Mouse (Mus musculus) heart, adult 2 months (tissue): ENCODE measurements at regions not wholly inside any gene's neighbourhood (a gene's known extent, or its start where the extent isn't known, plus 50 kb on each side); places are given as distances from the start of the nearest gene placed in this dataset.

Experiments used
- DNase-seq, 2 experiments: peaks; one replicate each; pipeline ENCODE4 v3.0.0; 2021
- H3K27ac ChIP-seq: fragments of 200-600 bp; 2 replicates; pipeline ENCODE4 v1.8.1; 2022
- H3K27me3 ChIP-seq: fragments of 200-500 bp; 2 replicates; pipeline ENCODE4 v1.6.1; 2012; ENCODE audit warnings: mild to moderate bottlenecking, low read length, inconsistent platforms, mixed read lengths; ENCODE audit not compliant: control insufficient read depth, insufficient read depth
- H3K36me3 ChIP-seq: fragments of 200-500 bp; 2 replicates; pipeline ENCODE4 v1.6.1; 2012; ENCODE audit warnings: low read length, inconsistent platforms; ENCODE audit not compliant: control insufficient read depth, insufficient read depth
- H3K4me1 ChIP-seq: fragments of 200-500 bp; 2 replicates; pipeline ENCODE4 v1.6.1; 2011; ENCODE audit warnings: low read length; ENCODE audit not compliant: control insufficient read depth, insufficient read depth
- H3K4me3 ChIP-seq: fragments of 200-600 bp; 2 replicates; pipeline ENCODE4 v1.8.1; 2022
- H3K79me2 ChIP-seq: fragments of 200-500 bp; replicated peaks from 2 replicates; pipeline ENCODE4 v1.6.1; 2012; ENCODE audit warnings: mild to moderate bottlenecking, inconsistent platforms, low read length, moderate library complexity, mixed read lengths; ENCODE audit not compliant: control insufficient read depth, insufficient read depth
- H3K9ac ChIP-seq: fragments of 200-500 bp; 2 replicates; pipeline ENCODE4 v1.6.1; 2012; ENCODE audit warnings: low read depth, mild to moderate bottlenecking, control low read depth, inconsistent platforms, low read length, mixed read lengths
- CTCF ChIP-seq: fragments of 200-600 bp; IDR thresholded peaks from 2 replicates; pipeline ENCODE4 v1.8.1; 2022; ENCODE audit warnings: antibody characterized with exemption, mild to moderate bottlenecking, moderate library complexity
- EP300 ChIP-seq: fragments of 200-500 bp; IDR thresholded peaks from 2 replicates; pipeline ENCODE4 v1.6.1; 2011; ENCODE audit warnings: low read depth, low read length, control low read depth; ENCODE audit not compliant: insufficient read depth
- POLR2A ChIP-seq: fragments of 200-500 bp; IDR thresholded peaks from 2 replicates; pipeline ENCODE4 v1.6.1; 2011; ENCODE audit warnings: mild to moderate bottlenecking, low read depth, low read length, control low read depth; ENCODE audit not compliant: insufficient read depth
- WGBS: fragments of 180-500 bp; shearing (Covaris S2); methylation state at CpG from one replicate; pipeline ENCODE4 v1.1.7; 2018; 5-methylcytosine and 5-hydroxymethylcytosine counted together
- intact Hi-C: fragments of 180-260 bp; cut with DNase I; formaldehyde crosslinking; loops from one replicate; pipeline ENCODE4 v1.15.1; 2025

DNA sequence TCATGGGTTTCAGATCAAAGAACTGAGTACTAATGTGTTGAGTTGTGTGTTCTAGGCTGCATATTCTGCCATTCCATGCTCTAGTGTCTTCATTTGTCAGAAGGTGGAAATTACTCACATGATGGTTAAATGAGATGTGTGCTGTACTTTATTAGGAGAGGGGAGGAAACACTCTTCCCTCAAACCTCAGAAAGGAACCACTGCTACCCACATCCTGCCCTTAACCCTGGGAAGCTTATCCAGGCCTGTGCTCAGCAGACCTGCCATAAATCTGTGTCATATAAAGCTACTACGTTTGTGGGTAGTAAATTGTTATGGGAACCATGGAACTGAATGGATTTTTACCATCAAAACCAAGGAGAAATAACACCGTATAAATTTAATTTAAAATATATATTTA lies 166.7 kb upstream of the Bmp2 start:
- Histone ChIP-seq H3K4me1 (no peaks in the 10 kb centered on the region), H3K27me3 (no peaks in the 10 kb centered on the region), H3K9ac (no peak overlapping the region), H3K36me3 (no peaks in the 10 kb centered on the region), H3K27ac (no peak overlapping the region), H3K4me3 (no peak overlapping the region), H3K79me2 (no peaks in the 10 kb centered on the region)
- intact Hi-C loops = no loop called here
- WGBS = 78% methylated on average over 2 of the region's 2 CpGs
- TF ChIP-seq EP300 (no peak), CTCF (no peak), POLR2A (no peak)
- DNase-seq = no peak

DNA sequence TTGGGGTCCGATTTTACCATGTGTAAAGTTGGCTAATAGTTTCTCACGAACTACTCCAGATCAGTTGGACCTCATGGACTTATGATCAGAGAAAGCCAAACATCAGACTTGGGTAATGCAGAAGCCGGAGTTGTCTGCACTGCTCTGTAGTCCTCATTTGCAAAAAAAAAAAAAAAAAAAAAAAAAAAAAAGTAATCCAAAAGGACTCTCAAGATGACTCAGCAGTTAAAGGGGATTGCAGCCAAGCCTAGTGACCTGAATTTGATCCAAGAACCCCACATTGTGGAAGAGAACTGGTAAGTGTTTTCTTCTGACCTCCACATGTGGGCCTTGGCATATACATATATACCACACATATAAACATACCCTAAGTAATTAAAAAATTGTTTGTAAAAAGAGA lies 164.6 kb upstream of the Bmp2 start:
- no peak for DNase-seq
- H3K36me3 ChIP-seq = no peaks in the 10 kb centered on the region
- 84% methylated on average over 3 of the region's 3 CpGs for WGBS
- H3K27me3 ChIP-seq = no peaks in the 10 kb centered on the region
- no peaks in the 10 kb centered on the region for H3K79me2 ChIP-seq
- TF ChIP-seq EP300 (no peak), CTCF (no peak)
- no peak overlapping the region for H3K27ac ChIP-seq
- H3K9ac ChIP-seq = no peak overlapping the region
- H3K4me3 ChIP-seq = no peak overlapping the region
- H3K4me1 ChIP-seq = no peaks in the 10 kb centered on the region
- intact Hi-C loops = no loop called here

DNA sequence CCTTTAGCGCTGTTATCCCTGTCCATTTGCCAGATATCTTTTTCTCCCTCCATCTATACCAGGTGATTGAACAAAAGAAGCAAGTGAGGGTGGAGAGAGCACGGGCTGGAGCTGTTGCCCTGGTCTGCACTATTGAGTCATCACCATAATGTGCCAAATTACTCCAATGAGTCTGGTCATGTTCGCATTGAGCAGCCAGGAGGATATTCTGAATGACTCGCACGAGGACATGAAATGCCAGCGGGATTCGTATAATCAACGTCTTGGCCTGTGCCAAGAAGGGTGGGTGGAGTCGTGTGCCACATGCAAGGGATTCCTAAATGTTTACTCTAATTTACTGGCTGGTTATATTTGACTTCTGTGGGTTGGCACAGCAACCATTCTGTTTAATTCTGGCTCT lies 159.7 kb upstream of the Bmp2 start:
- Histone ChIP-seq H3K9ac (no peak overlapping the region), H3K27ac (no peak overlapping the region), H3K4me1 (no peaks in the 10 kb centered on the region), H3K79me2 (no peaks in the 10 kb centered on the region), H3K4me3 (no peak overlapping the region), H3K27me3 (no peaks in the 10 kb centered on the region), H3K36me3 (no peaks in the 10 kb centered on the region)
- no peak for TF ChIP-seq POLR2A
- no peak for TF ChIP-seq CTCF
- TF ChIP-seq EP300 = no peak
- DNase-seq = no peak
- intact Hi-C loops = no loop called here
- 66% methylated on average over 9 of the region's 9 CpGs for WGBS

DNA sequence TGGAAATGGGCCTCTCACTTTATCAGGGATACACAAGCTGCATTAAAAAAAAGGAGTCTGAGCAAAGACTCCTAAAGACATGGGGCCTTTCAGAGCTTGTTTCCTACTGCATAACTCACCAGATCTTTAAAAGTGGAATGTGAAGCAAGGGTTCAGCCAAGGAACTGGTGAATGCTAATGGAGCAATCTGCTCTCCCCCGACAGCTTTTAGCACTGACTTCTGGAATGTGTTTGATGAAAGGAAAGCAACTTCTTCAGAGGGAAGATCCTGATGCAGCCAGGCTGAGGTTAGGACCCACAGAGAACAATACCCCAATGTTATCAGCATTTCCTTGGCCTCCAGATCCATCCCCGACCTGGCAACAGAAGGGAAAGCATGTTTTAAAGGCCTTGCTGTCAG lies 154.4 kb upstream of the Bmp2 start:
- DNase-seq = no peak
- no peak overlapping the region for H3K27ac ChIP-seq
- no peaks in the 10 kb centered on the region for H3K79me2 ChIP-seq
- intact Hi-C loops = no loop called here
- H3K36me3 ChIP-seq = no peaks in the 10 kb centered on the region
- no peaks in the 10 kb centered on the region for H3K4me1 ChIP-seq
- no peaks in the 10 kb centered on the region for H3K27me3 ChIP-seq
- WGBS = 22% methylated on average over 2 of the region's 2 CpGs
- TF ChIP-seq EP300 = no peak
- TF ChIP-seq POLR2A = no peak
- no peak for TF ChIP-seq CTCF
- H3K4me3 ChIP-seq = no peak overlapping the region
- no peak overlapping the region for H3K9ac ChIP-seq

DNA sequence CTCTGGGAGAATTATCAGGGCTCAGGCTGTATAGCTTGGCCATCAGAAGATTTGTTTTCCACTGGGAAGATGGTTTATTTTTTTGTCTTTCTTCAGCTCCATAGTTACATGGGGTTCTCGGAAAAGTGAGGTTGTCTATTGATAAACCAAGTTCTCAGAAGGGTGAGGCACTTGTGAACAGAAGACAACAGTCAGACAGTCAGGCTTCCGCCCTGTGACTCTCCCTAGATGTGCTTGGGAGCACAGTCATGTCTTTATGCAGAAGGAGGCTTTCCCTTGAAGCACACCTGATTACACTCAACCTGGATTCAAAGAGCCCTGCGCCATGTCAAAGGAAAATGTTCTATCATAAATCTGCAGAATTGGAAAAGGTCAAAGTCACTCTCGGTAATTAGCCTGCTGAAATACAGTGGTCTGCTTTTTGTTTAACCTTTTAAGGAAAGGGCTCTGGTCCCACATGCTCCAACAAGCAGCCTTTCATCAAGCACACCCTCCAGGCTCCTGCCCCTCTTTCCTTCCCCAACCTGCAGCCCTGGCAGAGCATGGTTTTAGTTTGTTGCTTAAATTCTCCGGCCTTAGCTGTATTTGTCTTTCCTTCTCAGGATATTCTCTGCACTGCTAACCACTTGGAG lies 152.8 kb upstream of the Bmp2 start:
- Histone ChIP-seq H3K27ac (no peak overlapping the region), H3K36me3 (no peaks in the 10 kb centered on the region), H3K4me3 (no peak overlapping the region), H3K9ac (no peak overlapping the region), H3K27me3 (no peaks in the 10 kb centered on the region), H3K79me2 (no peaks in the 10 kb centered on the region), H3K4me1 (no peaks in the 10 kb centered on the region)
- intact Hi-C loops = no loop called here
- no peak for DNase-seq
- TF ChIP-seq CTCF (no peak), POLR2A (no peak), EP300 (no peak)
- WGBS = 79% methylated on average over 5 of the region's 5 CpGs

DNA sequence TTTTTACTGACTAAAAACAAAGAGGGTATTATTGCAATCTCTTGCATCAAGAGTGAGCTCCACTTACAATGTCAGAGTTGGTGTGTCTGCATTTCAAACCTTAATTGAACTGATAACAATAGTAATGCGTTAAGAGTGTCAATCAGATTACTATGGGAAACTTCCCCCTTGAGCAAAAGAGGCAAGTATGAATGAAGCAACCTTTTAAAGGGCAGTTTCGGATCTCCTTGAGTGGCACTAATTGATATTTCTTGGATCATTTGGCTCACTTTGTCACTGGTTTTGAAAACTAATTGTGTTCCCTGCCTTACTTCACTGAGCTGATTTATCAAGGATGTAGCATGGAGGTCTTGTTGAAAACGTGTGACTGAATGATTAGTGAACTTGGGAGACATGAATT lies 151.0 kb upstream of the Bmp2 start:
- intact Hi-C loops = no loop called here
- Histone ChIP-seq H3K36me3 (no peaks in the 10 kb centered on the region), H3K27me3 (no peaks in the 10 kb centered on the region), H3K4me1 (no peaks in the 10 kb centered on the region), H3K9ac (no peak overlapping the region), H3K79me2 (no peaks in the 10 kb centered on the region), H3K4me3 (no peak overlapping the region), H3K27ac (no peak overlapping the region)
- TF ChIP-seq POLR2A (no peak), EP300 (no peak), CTCF (no peak)
- 72% methylated on average over 3 of the region's 3 CpGs for WGBS
- DNase-seq = no peak
